Mouse (Mus musculus): ENCODE measurements around the gene Galr3. TPM values are rescaled to one million over a fixed set of nuclear protein-coding genes. Genes with fewer than 3 reads are reported as not detected.

Gene Galr3
- polyA plus RNA-seq (2011; ENCODE audit: insufficient read depth, insufficient read length, low read depth, missing spikeins) = not detected in 2 replicates

DNA sequence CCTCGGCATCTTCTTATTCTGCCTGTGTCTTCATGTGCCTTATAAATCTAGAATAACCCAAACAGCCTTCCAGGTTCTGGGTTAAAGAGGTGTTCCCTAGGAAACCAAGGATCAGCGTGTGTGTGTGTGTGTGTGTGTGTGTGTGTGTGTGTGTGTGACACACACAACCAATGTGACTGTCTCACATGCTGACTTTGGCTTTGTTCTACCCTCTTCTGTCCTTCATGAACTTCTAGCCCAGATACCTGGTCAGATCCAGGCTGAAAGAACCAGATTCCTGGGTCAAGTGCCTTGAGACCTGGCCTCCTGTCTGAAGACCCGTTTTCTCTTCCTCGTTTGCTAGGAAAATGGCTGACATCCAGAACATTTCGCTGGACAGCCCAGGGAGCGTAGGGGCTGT is at the start of gene Galr3:
Galr3 (plus strand) TSS at position 301 of the 400 bp plus-strand sequence.
- H3K36me3 ChIP-seq (ENCODE audit: control insufficient read depth, insufficient read depth, low read length, poor library complexity, severe bottlenecking) = 0 out of 2 replicates have a peak, but pooled peaks cover 5% of the 10 kb centered on the region

DNA sequence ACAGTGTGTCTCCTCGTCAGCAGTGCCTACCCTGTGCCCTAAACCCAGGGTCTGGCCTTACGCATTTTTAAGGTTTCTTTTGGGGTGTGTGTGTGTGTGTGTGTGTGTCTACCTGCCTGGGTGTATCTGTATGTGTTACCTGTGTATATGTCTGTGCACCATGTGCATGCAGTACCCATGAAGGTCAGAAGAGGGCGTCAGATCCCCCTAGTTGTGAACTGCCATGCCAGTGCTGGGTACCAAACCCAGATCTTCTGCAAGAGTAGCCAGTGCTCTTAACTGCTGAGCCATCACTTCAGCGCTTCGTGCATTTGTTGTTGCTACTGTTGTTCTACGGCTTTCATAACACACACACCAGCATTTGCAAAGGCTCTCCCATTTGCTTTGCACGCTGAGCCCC is 49.5 kb upstream of the Galr3 start:
- peaks cover 6% of the 10 kb centered on the region; the same call in 1 of the 2 replicates for H3K36me3 ChIP-seq (ENCODE audit: control insufficient read depth, insufficient read depth, low read length, poor library complexity, severe bottlenecking)
- H3K27me3 ChIP-seq (ENCODE audit: control insufficient read depth, insufficient read depth, low read length, poor library complexity, severe bottlenecking) = no peaks in the 10 kb centered on the region
- no peak overlapping the region for H3K9ac ChIP-seq (ENCODE audit: low read depth, poor library complexity, severe bottlenecking)
- TF ChIP-seq EP300 (IDR thresholded peaks at IDR 0.05; ENCODE audit: insufficient read depth, low read depth, low read length) (no peak), POLR2A (IDR thresholded peaks at IDR 0.05; ENCODE audit: insufficient read depth, low read length) (no peak), CTCF (IDR thresholded peaks at IDR 0.05; ENCODE audit: low read depth, low read length) (peak; percentile 50)
- H3K4me3 ChIP-seq (ENCODE audit: low read depth, low read length) = no peak overlapping the region
- H3K27ac ChIP-seq (ENCODE audit: insufficient read depth, low read length) = no peak overlapping the region
- H3K9me3 ChIP-seq (replicated peaks; ENCODE audit: control insufficient read depth, insufficient read depth, low read length, poor library complexity, severe bottlenecking) = no peaks in the 10 kb centered on the region
- no peaks in the 10 kb centered on the region for H3K4me1 ChIP-seq (ENCODE audit: control insufficient read depth, insufficient read depth, low read length)

More for the DNA sequence above, at the start of gene Galr3:
- Histone ChIP-seq H3K9me3 (replicated peaks; ENCODE audit: control insufficient read depth, insufficient read depth, low read length, poor library complexity, severe bottlenecking) (no peaks in the 10 kb centered on the region), H3K9ac (ENCODE audit: low read depth, poor library complexity, severe bottlenecking) (peak within 1 kb of the TSS; percentile 75), H3K27ac (ENCODE audit: insufficient read depth, low read length) (no peak within 1 kb of the TSS), H3K4me1 (ENCODE audit: control insufficient read depth, insufficient read depth, low read length) (peaks cover 5% of the 10 kb centered on the region), H3K4me3 (ENCODE audit: low read depth, low read length) (peak within 1 kb of the TSS; percentile 55), H3K27me3 (ENCODE audit: control insufficient read depth, insufficient read depth, low read length, poor library complexity, severe bottlenecking) (no peaks in the 10 kb centered on the region)
- TF ChIP-seq POLR2A (IDR thresholded peaks at IDR 0.05; ENCODE audit: insufficient read depth, low read length) (no peak), EP300 (IDR thresholded peaks at IDR 0.05; ENCODE audit: insufficient read depth, low read depth, low read length) (no peak), CTCF (IDR thresholded peaks at IDR 0.05; ENCODE audit: low read depth, low read length) (no peak)

DNA sequence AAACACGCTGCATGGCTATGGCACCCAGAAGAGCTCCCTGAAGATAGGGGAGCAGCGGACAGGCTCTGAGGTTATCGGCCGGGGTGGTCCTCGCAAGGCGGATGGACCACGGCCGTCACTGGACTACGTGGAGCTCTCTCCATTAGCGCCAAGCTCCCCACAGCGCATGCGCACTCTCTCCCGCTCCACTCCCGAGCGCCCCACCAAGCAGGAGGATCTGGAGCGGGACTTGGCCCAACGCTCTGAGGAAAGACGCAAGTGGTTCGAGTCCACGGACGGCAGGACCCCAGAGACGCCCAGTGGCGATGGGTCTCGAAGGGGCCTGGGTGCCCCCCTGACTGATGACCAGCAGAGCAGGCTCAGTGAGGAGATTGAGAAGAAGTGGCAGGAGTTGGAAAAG is 48.8 kb upstream of the Galr3 start:
- no peak overlapping the region for H3K27ac ChIP-seq (ENCODE audit: insufficient read depth, low read length)
- H3K4me1 ChIP-seq (ENCODE audit: control insufficient read depth, insufficient read depth, low read length) = peaks cover 1% of the 10 kb centered on the region
- no peaks in the 10 kb centered on the region for H3K9me3 ChIP-seq (replicated peaks; ENCODE audit: control insufficient read depth, insufficient read depth, low read length, poor library complexity, severe bottlenecking)
- no peak overlapping the region for H3K4me3 ChIP-seq (ENCODE audit: low read depth, low read length)
- peaks cover 6% of the 10 kb centered on the region; the same call in 1 of the 2 replicates for H3K36me3 ChIP-seq (ENCODE audit: control insufficient read depth, insufficient read depth, low read length, poor library complexity, severe bottlenecking)
- TF ChIP-seq EP300 (IDR thresholded peaks at IDR 0.05; ENCODE audit: insufficient read depth, low read depth, low read length) (no peak), CTCF (IDR thresholded peaks at IDR 0.05; ENCODE audit: low read depth, low read length) (no peak), POLR2A (IDR thresholded peaks at IDR 0.05; ENCODE audit: insufficient read depth, low read length) (no peak)
- H3K27me3 ChIP-seq (ENCODE audit: control insufficient read depth, insufficient read depth, low read length, poor library complexity, severe bottlenecking) = no peaks in the 10 kb centered on the region
- H3K9ac ChIP-seq (ENCODE audit: low read depth, poor library complexity, severe bottlenecking) = no peak overlapping the region

DNA sequence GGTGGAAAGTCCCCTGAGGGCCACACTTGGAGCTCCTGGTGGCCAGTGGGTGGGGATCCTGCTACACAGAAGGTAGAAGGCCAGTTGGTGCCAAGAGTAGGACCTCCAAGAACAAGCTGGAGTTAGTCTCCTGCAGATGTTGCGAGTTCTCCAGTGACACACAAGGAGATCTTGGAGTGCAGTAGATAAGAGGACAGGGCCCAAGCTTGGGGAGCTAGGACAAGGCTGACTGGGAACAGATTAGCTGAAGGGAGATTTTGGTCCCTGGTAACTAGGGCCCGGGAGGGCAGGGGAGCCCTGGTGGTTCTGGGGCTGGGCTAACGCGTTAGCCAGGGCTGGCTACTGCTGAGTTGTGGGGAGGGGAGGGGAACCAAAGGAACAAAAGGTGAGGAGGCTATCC is 45.8 kb upstream of the Galr3 start:
- Histone ChIP-seq H3K4me3 (ENCODE audit: low read depth, low read length) (no peak overlapping the region), H3K9me3 (replicated peaks; ENCODE audit: control insufficient read depth, insufficient read depth, low read length, poor library complexity, severe bottlenecking) (no peaks in the 10 kb centered on the region), H3K9ac (ENCODE audit: low read depth, poor library complexity, severe bottlenecking) (no peak overlapping the region), H3K27ac (ENCODE audit: insufficient read depth, low read length) (no peak overlapping the region), H3K27me3 (ENCODE audit: control insufficient read depth, insufficient read depth, low read length, poor library complexity, severe bottlenecking) (no peaks in the 10 kb centered on the region), H3K4me1 (ENCODE audit: control insufficient read depth, insufficient read depth, low read length) (peaks cover 3% of the 10 kb centered on the region), H3K36me3 (ENCODE audit: control insufficient read depth, insufficient read depth, low read length, poor library complexity, severe bottlenecking) (peaks cover 6% of the 10 kb centered on the region; the same call in 1 of the 2 replicates)
- TF ChIP-seq POLR2A (IDR thresholded peaks at IDR 0.05; ENCODE audit: insufficient read depth, low read length) (no peak), CTCF (IDR thresholded peaks at IDR 0.05; ENCODE audit: low read depth, low read length) (no peak), EP300 (IDR thresholded peaks at IDR 0.05; ENCODE audit: insufficient read depth, low read depth, low read length) (no peak)

DNA sequence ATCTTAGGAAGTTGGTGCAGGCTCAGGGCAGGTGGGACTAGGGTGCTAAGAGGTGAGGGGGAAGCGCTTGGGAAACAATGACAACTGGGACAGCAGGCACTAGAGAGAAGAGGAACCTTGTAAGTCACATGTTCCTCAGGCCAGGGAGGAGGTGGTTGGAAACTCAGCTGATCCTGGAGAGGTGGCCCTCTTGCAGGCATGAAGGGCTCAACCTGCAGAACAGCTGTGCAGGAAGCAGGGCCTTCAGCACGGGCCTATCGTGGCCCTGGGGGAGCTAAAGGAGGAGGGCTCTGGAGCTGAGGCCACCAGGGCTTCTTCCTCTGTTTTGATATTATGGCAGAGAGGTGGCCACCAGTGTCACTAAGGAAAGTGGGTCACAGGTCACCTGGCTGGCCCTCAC is 45.0 kb upstream of the Galr3 start:
- H3K4me1 ChIP-seq (ENCODE audit: control insufficient read depth, insufficient read depth, low read length) = peaks cover 3% of the 10 kb centered on the region
- H3K9ac ChIP-seq (ENCODE audit: low read depth, poor library complexity, severe bottlenecking) = no peak overlapping the region
- TF ChIP-seq EP300 (IDR thresholded peaks at IDR 0.05; ENCODE audit: insufficient read depth, low read depth, low read length) (no peak), CTCF (IDR thresholded peaks at IDR 0.05; ENCODE audit: low read depth, low read length) (no peak), POLR2A (IDR thresholded peaks at IDR 0.05; ENCODE audit: insufficient read depth, low read length) (no peak)
- H3K36me3 ChIP-seq (ENCODE audit: control insufficient read depth, insufficient read depth, low read length, poor library complexity, severe bottlenecking) = peaks cover 6% of the 10 kb centered on the region; the same call in 1 of the 2 replicates
- H3K27me3 ChIP-seq (ENCODE audit: control insufficient read depth, insufficient read depth, low read length, poor library complexity, severe bottlenecking) = no peaks in the 10 kb centered on the region
- H3K9me3 ChIP-seq (replicated peaks; ENCODE audit: control insufficient read depth, insufficient read depth, low read length, poor library complexity, severe bottlenecking) = no peaks in the 10 kb centered on the region
- H3K4me3 ChIP-seq (ENCODE audit: low read depth, low read length) = no peak overlapping the region
- H3K27ac ChIP-seq (ENCODE audit: insufficient read depth, low read length) = no peak overlapping the region

DNA sequence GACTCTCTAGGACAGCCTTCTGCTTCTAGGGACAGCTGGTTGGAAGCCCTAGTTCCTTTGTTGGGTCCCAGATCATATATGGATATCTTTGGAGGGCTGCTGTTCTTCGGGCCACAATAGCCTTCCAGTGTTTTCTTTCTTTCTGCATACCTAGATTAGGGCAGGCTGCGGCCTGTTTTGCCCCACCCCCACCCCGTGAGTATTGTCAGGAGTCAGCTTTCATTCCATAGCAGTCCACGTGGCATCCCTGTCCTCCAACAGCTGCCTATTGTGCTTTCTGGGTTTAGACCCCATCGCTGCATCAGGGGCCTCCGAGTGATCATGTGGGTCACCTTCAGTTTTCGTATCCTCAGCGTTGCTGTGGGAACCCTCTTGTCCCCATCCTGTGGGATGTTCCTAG is 43.3 kb upstream of the Galr3 start:
- H3K4me1 ChIP-seq (ENCODE audit: control insufficient read depth, insufficient read depth, low read length) = peaks cover 4% of the 10 kb centered on the region
- H3K9ac ChIP-seq (ENCODE audit: low read depth, poor library complexity, severe bottlenecking) = no peak overlapping the region
- no peak overlapping the region for H3K4me3 ChIP-seq (ENCODE audit: low read depth, low read length)
- H3K27me3 ChIP-seq (ENCODE audit: control insufficient read depth, insufficient read depth, low read length, poor library complexity, severe bottlenecking) = no peaks in the 10 kb centered on the region
- H3K27ac ChIP-seq (ENCODE audit: insufficient read depth, low read length) = no peak overlapping the region
- H3K36me3 ChIP-seq (ENCODE audit: control insufficient read depth, insufficient read depth, low read length, poor library complexity, severe bottlenecking) = peaks cover 6% of the 10 kb centered on the region; the same call in 1 of the 2 replicates
- TF ChIP-seq EP300 (IDR thresholded peaks at IDR 0.05; ENCODE audit: insufficient read depth, low read depth, low read length) (no peak), CTCF (IDR thresholded peaks at IDR 0.05; ENCODE audit: low read depth, low read length) (no peak), POLR2A (IDR thresholded peaks at IDR 0.05; ENCODE audit: insufficient read depth, low read length) (no peak)
- H3K9me3 ChIP-seq (replicated peaks; ENCODE audit: control insufficient read depth, insufficient read depth, low read length, poor library complexity, severe bottlenecking) = no peaks in the 10 kb centered on the region

Data from ES-Bruce4 (cell line).